Mouse (Mus musculus) splenic B cell, adult 2 months (primary cell): Measurements from ENCODE around the gene Abca7.

ENCODE experiments used
- DNase-seq: peaks from one replicate; pipeline ENCODE4 v3.0.0-alpha.2; 2011; ENCODE audit warnings: low read depth, low spot score
- H3K27me3 ChIP-seq: 2 replicates; pipeline ENCODE4 v1.6.1; 2012; ENCODE audit warnings: mild to moderate bottlenecking, low read length, moderate library complexity, mixed read lengths; ENCODE audit not compliant: control insufficient read depth, poor library complexity, insufficient read depth, severe bottlenecking
- H3K36me3 ChIP-seq: 2 replicates; pipeline ENCODE4 v1.6.1; 2012; ENCODE audit warnings: mild to moderate bottlenecking, low read length, moderate library complexity, mixed read lengths; ENCODE audit not compliant: control insufficient read depth, poor library complexity, insufficient read depth, severe bottlenecking

The Abca7 gene

GRCm38 (mm10) chr10:79966886-79967400, 29.4 kb upstream of the Abca7 start:
- H3K27me3 ChIP-seq = no peaks in the 10 kb centered on the region
- no peak for DNase-seq
- H3K36me3 ChIP-seq = peaks cover 6% of the 10 kb centered on the region

DNA sequence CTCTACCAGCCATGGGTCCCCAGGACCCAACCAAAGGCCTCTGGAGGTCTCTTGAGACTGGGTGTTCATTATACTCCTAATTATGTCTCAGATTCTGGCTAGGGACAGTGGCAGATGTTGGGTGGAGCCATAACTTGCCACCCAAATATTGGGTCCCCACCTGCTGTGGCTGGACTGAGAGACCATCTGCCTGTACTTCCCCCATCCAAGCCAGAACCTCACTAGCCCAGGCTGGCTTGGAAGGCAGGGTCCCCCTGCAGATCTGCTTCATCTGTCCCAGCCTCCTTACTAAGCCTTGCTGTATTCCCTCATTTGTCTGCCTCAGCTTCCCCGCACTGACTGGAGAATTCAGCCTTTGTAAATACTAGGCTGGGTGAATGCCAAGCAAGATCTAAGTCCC, 28.1 kb upstream of the Abca7 start:
- DNase-seq = no peak
- H3K27me3 ChIP-seq = no peaks in the 10 kb centered on the region
- peaks cover 6% of the 10 kb centered on the region for H3K36me3 ChIP-seq

GRCm38 (mm10) chr10:79969124-79969568, 27.1 kb upstream of the Abca7 start:
- H3K27me3 ChIP-seq = no peaks in the 10 kb centered on the region
- DNase-seq = no peak
- H3K36me3 ChIP-seq = peaks cover 6% of the 10 kb centered on the region

DNA sequence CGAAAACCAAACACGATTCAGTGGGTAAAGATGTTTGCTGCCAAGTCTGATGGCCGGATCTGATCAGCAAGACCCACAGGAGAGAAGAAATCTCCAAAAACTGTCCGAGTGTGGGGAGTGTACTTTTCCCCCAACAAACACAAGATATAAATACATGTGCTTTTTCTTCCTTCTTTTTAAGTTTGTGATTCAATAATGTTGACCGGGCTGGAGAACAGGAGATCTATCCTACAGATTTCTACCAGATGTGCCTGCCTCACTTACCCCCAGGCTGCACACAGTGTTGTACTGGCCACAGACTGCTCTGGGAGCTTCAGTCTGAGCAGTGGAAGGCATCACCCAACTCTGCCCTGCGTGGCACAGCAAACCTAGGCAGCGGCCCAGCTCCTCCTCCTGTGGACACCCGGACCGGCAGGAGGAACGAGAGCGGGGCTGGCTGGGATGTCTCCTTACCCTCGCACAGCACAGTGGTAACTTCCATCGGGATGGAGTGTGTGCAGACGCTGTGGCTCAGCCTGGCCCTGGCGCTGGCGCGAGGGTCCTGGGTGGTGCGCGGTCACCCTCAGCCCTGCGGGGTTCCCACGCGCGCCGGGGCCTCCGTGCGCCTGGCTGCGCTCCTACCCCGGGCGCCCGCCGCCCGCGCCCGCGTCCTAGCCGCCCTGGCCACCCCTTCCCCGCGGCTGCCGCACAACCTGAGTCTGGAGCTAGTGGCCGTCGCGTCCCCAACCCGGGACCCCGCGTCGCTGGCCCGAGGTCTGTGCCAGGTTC, 25.7 kb upstream of the Abca7 start, which contains the start of gene Grin3b:
Gene Grin3b, plus strand, starts transcription at position 301 of the 768 bp plus-strand sequence.
- Histone ChIP-seq H3K27me3 (no peaks in the 10 kb centered on the region), H3K36me3 (peaks cover 1% of the 10 kb centered on the region)
- DNase-seq = no peak

DNA sequence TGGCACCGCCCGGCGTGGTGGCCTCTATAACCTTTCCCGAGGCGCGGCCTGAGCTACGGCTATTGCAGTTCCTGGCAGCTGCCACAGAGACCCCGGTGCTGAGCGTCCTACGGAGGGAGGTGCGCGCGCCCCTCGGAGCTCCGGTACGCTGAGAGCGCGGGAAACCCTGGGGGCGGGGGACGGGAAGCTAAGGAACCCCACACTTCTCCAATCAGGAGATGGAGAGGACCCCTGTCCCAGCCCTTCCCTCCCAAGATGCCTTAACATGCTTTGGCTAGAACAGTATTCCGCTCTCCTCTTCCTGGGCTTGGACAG, 25.2 kb upstream of the Abca7 start:
- Histone ChIP-seq H3K36me3 (peaks cover 2% of the 10 kb centered on the region), H3K27me3 (no peaks in the 10 kb centered on the region)
- no peak for DNase-seq

DNA sequence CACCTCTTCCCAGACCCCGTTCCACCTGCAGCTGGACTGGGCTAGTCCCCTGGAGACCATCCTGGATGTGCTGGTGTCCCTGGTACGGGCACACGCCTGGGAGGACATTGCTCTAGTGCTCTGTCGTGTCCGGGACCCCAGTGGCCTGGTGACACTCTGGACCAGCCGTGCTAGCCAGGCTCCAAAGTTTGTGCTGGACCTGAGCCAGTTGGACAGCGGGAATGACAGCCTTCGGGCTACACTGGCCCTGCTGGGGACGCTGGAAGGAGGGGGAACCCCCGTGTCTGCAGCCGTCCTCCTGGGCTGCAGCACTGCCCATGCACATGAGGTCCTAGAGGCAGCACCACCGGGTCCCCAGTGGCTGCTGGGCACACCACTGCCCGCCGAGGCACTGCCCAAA, 23.5 kb upstream of the Abca7 start:
- Histone ChIP-seq H3K36me3 (peaks cover 15% of the 10 kb centered on the region), H3K27me3 (no peaks in the 10 kb centered on the region)
- DNase-seq = no peak

DNA sequence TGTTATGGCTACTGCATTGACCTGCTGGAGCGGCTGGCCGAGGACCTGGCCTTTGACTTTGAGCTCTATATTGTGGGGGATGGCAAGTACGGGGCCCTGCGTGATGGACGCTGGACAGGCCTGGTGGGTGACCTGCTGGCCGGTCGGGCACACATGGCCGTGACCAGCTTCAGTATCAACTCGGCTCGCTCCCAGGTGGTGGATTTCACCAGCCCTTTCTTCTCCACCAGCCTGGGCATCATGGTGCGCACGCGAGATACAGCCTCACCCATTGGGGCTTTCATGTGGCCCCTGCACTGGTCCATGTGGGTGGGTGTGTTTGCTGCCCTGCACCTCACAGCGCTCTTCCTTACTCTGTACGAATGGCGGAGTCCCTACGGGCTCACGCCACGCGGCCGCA, 22.2 kb upstream of the Abca7 start:
- Histone ChIP-seq H3K36me3 (peaks cover 17% of the 10 kb centered on the region), H3K27me3 (no peaks in the 10 kb centered on the region)
- DNase-seq = no peak

GRCm38 (mm10) chr10:79974668-79975067, 21.6 kb upstream of the Abca7 start:
- no peak for DNase-seq
- Histone ChIP-seq H3K27me3 (no peaks in the 10 kb centered on the region), H3K36me3 (peaks cover 17% of the 10 kb centered on the region)

DNA sequence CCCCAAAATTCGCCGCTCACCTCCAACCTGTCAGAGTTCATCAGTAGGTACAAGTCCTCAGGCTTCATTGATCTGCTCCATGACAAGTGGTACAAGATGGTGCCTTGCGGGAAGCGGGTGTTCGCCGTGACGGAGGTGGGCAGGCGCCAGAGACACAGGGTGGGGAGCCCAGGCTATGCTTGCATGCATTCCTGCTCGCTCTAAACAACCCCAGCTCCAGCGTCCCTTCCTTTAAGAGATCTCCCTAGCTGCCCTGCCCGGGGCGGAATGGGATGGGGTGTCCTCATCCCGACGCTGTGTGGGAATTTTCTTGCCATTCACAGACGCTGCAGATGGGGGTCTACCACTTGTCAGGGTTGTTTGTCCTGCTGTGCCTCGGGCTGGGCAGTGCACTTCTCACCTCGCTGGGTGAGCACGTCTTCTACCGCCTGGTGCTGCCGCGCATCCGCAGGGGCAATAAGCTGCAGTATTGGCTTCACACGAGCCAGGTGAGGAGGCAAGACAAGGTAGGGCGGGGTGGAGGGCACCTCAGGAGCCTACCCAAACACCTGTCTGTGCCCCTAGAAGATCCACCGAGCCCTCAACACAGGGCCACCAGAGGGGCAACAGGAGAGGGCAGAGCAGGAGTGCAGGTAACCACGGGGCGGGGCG, 20.1 kb upstream of the Abca7 start:
- Histone ChIP-seq H3K27me3 (no peaks in the 10 kb centered on the region), H3K36me3 (peaks cover 17% of the 10 kb centered on the region)
- DNase-seq = no peak

GRCm38 (mm10) chr10:79976722-79977107, 19.6 kb upstream of the Abca7 start:
- Histone ChIP-seq H3K27me3 (no peaks in the 10 kb centered on the region), H3K36me3 (peaks cover 17% of the 10 kb centered on the region)
- DNase-seq = no peak

DNA sequence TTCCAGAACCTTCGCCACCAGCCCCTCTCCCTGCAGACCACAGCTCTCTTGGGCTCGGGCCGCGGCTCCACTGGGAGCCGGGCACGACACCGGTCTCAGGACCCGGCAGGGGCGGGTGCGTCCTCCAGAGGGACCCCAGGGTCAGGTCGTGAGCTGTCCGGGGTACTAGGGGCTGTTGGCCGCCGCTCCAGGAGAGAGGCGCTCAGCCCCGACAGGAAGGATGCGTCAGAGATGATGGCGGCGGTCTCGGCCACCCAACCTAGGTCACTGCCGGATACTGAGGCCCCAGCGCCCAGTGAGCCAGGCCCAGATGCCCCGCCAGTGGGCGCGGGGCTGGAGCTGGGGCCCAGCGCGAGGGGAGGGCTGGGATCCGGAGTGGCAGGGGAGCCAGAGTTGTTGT, 19.0 kb upstream of the Abca7 start:
- Histone ChIP-seq H3K36me3 (peaks cover 17% of the 10 kb centered on the region), H3K27me3 (no peaks in the 10 kb centered on the region)
- no peak for DNase-seq

DNA sequence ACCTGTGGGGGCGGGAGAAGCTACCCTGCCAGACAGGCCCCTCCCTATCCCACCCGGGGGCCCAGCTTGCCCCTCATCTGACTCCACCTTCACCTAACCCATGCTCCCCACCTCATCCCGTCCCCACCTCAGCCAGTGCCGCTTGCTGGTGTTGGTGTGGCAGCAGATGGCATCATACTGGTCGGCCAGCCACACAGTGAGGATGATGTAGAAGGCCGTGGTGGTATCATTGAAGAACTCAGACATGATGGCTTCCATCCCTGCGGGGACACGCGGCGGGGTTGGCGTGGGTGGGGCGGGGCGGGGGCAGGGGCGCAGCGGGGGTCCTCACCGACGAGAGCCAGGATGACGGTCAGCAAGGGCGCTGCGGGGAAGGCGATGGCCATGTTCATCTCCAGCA, 18.2 kb upstream of the Abca7 start:
- H3K27me3 ChIP-seq = no peaks in the 10 kb centered on the region
- no peak for DNase-seq
- H3K36me3 ChIP-seq = peaks cover 17% of the 10 kb centered on the region

- no peak for DNase-seq
- Histone ChIP-seq H3K27me3 (no peaks in the 10 kb centered on the region), H3K36me3 (peaks cover 17% of the 10 kb centered on the region)
These were observed 16.7 kb upstream of the Abca7 start for GRCm38 (mm10) chr10:79979401-79980155.

DNA sequence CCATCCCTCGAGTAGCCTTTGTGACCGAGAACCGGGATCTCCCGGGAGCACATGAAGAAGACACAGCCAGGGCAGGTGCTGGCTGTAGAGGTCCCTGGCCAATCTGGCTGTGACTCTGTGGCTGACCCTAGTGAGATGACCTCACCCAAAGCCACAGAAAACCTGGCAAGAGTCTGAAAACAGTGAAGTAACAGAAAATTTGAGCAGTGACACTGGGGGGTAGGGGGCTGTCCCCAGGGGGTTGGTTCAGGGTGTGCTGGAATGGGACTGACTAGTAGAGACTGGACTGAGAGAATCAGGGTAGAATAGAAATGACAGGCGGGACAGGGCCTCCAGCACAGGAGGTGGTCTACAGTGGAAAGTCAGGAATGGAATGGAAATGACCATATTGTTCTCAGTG, 13.1 kb upstream of the Abca7 start:
- Histone ChIP-seq H3K27me3 (no peaks in the 10 kb centered on the region), H3K36me3 (peaks cover under 1% of the 10 kb centered on the region)
- DNase-seq = no peak

DNA sequence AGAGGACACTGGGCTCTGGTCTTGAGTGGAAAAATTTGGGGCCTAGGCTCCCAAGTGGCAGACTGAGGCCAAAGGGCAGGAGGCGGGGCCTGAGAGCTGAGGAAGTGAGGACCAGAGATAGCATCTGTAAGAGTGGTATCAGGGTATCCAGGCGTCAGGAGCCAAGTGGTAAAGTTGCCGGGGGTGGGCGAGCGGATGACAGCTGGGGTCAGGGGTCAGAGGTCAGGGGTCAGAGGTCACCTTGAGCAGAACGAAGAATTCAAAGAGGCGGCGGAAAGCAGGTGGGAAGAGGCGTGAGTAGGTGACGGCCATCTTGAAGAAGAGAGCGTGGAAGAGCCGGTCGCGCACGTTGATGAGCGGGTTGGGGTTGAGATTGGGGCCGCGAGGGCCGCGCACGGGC, 12.6 kb upstream of the Abca7 start:
- peak; percentile 83 for DNase-seq
- Histone ChIP-seq H3K27me3 (no peaks in the 10 kb centered on the region), H3K36me3 (no peaks in the 10 kb centered on the region; the same call in 1 of the 2 replicates)
